Mouse (Mus musculus): ENCODE data around the gene Camta1.

DNA sequence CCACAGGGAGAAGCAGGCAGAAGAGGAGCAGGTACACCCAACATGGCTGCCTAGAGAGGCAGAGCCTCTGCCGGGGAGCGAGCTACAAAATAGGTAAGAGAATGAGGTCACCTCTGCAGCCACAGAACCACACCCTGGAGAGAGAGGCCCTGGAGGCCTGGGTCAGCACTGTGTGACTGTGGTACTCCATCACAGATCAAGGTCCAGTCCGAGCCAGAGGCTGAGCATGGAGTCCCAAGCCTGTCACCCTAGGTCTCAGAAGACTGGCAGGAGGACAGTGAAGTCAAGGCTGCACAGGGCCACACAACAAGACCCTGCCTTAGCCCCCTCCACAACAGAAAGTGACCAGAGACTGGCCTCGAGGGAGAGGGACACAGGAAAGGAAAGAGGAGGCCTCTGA, 294.6 kb downstream of the Camta1 start:
- TF ChIP-seq CTCF (IDR thresholded peaks at IDR 0.05; ENCODE audit: borderline replicate concordance, insufficient read depth, low read depth, low read length): no peak
- TF ChIP-seq POLR2A (IDR thresholded peaks at IDR 0.05; ENCODE audit: borderline replicate concordance, insufficient read depth, low read length): no peak
